Mouse (Mus musculus): ENCODE data around the gene Csdc2.

GRCm38 (mm10) chr15:81898751-81899150 lies 37.8 kb upstream of the Csdc2 start:
- no peak for TF ChIP-seq POLR2A (IDR thresholded peaks at IDR 0.05; ENCODE audit: borderline replicate concordance, extremely low read depth, low read depth, low read length)
- TF ChIP-seq CTCF (IDR thresholded peaks at IDR 0.05; ENCODE audit: insufficient read depth, low read length) = no peak
